Mouse (Mus musculus) midbrain, embryonic 15.5 days (tissue): ENCODE results near the gene Hacl1. TPM values are rescaled to one million over a fixed set of nuclear protein-coding genes. Genes with fewer than 3 reads are reported as not detected.

Experiments used
- ATAC-seq: fragments of 200-750 bp; cut with Nextera tagmentation; replicated peaks from 2 replicates; pipeline ENCODE4 v1.8.0; 2017; ENCODE audit warnings: moderate TSS enrichment
- H3K27ac ChIP-seq: fragments of 300-500 bp; sonication (generic); 2 replicates; pipeline ENCODE4 v1.5.1; 2015; ENCODE audit warnings: mild to moderate bottlenecking, inconsistent platforms
- H3K27me3 ChIP-seq: fragments of 300-500 bp; sonication (generic); replicated peaks from 2 replicates; pipeline ENCODE4 v1.6.1; 2015; ENCODE audit warnings: inconsistent platforms
- H3K36me3 ChIP-seq: fragments of 300-500 bp; sonication (generic); replicated peaks from 2 replicates; pipeline ENCODE4 v1.6.1; 2015; ENCODE audit warnings: inconsistent platforms
- H3K4me1 ChIP-seq: fragments of 300-500 bp; sonication (generic); 2 replicates; pipeline ENCODE4 v1.6.1; 2015; ENCODE audit warnings: inconsistent platforms
- H3K4me2 ChIP-seq: fragments of 300-500 bp; sonication (generic); 2 replicates; pipeline ENCODE4 v1.6.1; 2015; ENCODE audit warnings: inconsistent platforms, mild to moderate bottlenecking, moderate library complexity
- H3K4me3 ChIP-seq: fragments of 300-500 bp; sonication (generic); 2 replicates; pipeline ENCODE4 v1.5.1; 2015; ENCODE audit warnings: mild to moderate bottlenecking, inconsistent platforms
- H3K9ac ChIP-seq: fragments of 300-500 bp; sonication (generic); 2 replicates; pipeline ENCODE4 v1.6.1; 2015; ENCODE audit warnings: mild to moderate bottlenecking, inconsistent platforms
- H3K9me3 ChIP-seq: fragments of 300-500 bp; sonication (generic); 2 replicates; pipeline ENCODE4 v1.6.1; 2016; ENCODE audit warnings: inconsistent platforms
- WGBS: fragments of 180-500 bp; shearing (Covaris S2); methylation state at CpG from one replicate; pipeline ENCODE4 v1.1.7; 2015; ENCODE audit warnings: mixed read lengths; 5-methylcytosine and 5-hydroxymethylcytosine counted together
- polyA plus RNA-seq: library from polyadenylated mRNA; unstranded; fragments of >200 nt; fragmentation: Nextera tagmentation; extraction: Ambion mirVana; gene quantifications from 2 replicates; pipeline ENCODE4 v1.2.1, GENCODE M21; 2015

Gene Hacl1
- polyA plus RNA-seq = 6.2 and 8.4 TPM in 2 replicates

DNA sequence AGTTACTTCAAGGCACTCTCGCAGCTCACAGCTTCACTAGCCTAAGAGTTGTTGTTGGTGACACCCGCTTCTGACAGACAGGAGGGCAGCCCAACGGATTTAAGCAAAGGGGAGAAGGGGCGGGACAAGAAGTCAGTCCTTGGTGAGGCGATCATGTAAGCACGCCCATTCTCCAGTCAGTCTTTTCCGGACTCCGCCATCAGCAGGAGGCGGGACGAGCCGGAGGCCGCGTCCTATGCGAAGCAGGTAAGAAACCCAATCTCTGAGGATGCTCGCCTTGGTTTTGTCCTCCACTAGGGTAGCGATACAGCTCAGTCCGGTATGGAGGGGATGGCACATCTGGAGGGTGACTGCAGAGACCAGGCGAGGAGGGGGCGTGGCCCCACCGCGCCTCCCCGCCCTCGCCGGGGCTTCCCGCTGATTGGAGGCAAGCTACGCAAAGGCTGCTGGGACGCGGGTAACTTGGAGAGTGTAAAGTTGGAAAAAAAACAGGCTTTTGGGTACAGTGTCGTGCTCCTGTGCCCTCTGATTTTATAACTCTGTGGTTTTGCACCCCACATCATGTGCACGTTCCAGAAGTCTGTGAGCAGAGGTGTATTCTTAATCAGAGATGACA, at the start of gene Hacl1, which contains the start of gene Btd:
TSS of gene Hacl1 (minus strand) at position 397 of the 616 bp plus-strand sequence.
TSS of gene Btd (plus strand) at position 139 of the 616 bp plus-strand sequence.
- under 1% methylated on average over 30 of the region's 30 CpGs for WGBS
- Histone ChIP-seq H3K36me3 (no peaks in the 10 kb centered on the region), H3K4me3 (peak within 1 kb of the TSS; percentile 74), H3K9me3 (no peaks in the 10 kb centered on the region), H3K27ac (peak within 1 kb of the TSS; percentile 91), H3K9ac (peak within 1 kb of the TSS; percentile 69), H3K4me2 (peak within 1 kb of the TSS; percentile 98), H3K4me1 (peaks cover 17% of the 10 kb centered on the region), H3K27me3 (no peaks in the 10 kb centered on the region)
- ATAC-seq = peak; percentile 99

DNA sequence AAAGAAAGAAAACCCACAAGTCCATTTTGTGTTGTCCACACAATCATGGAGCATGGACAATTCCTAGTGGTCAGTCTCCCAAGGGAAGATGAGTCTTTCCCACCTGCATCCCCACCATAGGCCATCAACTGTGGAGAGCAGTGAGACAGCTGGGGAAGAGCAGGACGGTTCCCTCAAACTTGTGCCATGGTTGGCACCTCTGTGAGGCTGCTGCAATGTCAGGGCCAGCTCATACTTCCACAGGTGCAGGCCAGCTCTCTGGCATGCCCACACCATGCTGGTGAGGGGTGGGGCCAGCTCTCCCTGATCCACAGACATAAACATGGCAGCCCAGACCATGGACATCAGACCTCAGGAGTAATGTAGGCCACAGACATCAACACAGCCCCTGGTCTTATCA, 45.1 kb upstream of the Hacl1 start:
- 0 out of 2 replicates have a peak, but pooled peaks cover 2% of the 10 kb centered on the region for H3K4me1 ChIP-seq
- H3K9me3 ChIP-seq = no peaks in the 10 kb centered on the region
- no peaks in the 10 kb centered on the region for H3K27me3 ChIP-seq
- no peak overlapping the region for H3K4me2 ChIP-seq
- H3K27ac ChIP-seq = no peak overlapping the region
- ATAC-seq = no peak
- WGBS = 95% methylated on average over 1 of the region's 1 CpGs
- H3K36me3 ChIP-seq = no peaks in the 10 kb centered on the region
- H3K9ac ChIP-seq = no peak overlapping the region
- H3K4me3 ChIP-seq = no peak overlapping the region

DNA sequence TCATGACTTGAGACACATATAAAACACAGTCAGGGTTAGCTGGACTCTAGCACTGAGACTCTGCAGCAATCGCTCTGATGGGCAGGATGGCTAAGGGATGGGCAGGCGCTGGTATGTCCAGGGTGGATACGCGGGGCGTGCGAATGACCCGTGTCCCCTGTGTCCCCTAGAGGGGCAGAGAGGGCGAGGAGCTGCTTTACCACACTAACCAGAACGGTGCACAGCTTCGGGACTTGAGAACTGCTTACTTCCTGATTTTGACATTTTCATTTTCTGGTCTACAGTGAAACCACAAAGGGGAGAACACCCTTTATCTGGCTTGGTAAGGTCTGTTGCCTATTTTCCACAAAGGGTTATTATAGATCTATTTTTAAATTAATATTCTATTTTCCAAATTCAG, 44.6 kb upstream of the Hacl1 start:
- no peaks in the 10 kb centered on the region for H3K36me3 ChIP-seq
- 0 out of 2 replicates have a peak, but pooled peaks cover 2% of the 10 kb centered on the region for H3K4me1 ChIP-seq
- no peaks in the 10 kb centered on the region for H3K27me3 ChIP-seq
- no peak overlapping the region for H3K4me2 ChIP-seq
- H3K9ac ChIP-seq = no peak overlapping the region
- ATAC-seq = no peak
- no peak overlapping the region for H3K27ac ChIP-seq
- H3K4me3 ChIP-seq = no peak overlapping the region
- H3K9me3 ChIP-seq = no peaks in the 10 kb centered on the region
- 92% methylated on average over 10 of the region's 10 CpGs for WGBS

DNA sequence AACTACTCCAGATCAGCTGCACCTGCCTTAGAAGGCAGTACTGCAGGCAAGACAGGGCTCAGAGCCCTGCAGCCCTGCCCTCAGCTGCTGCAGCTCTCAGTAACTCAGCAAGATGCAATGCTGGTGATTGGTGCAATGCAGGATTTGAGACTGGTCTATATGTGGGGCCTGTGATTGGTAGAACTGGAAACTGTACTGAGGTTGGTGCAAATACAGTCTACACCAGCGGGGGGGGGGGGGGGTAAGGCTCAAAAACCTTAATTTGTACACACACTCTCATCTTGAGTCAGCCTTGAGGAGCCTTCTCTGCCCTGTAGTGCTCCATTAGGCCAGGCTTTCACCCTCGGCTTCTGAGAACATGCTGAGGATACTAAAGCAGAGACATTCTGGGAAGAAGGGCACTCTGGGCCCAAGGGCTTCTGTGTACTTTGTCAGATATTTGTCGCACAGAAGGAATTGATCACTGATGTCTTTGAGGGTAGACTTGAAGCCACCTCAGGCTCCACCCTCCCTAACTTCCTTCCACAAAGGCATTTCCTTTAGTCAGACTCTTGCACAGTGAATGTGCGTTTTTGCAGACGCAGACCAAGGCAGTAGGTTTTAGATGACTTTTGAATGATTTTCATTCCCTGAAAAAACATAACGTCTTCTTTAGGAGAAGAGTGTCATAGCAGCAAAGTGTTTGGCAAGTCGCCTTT, 43.4 kb upstream of the Hacl1 start:
- H3K4me3 ChIP-seq = no peak overlapping the region
- ATAC-seq = no peak
- 78% methylated on average over 7 of the region's 7 CpGs for WGBS

DNA sequence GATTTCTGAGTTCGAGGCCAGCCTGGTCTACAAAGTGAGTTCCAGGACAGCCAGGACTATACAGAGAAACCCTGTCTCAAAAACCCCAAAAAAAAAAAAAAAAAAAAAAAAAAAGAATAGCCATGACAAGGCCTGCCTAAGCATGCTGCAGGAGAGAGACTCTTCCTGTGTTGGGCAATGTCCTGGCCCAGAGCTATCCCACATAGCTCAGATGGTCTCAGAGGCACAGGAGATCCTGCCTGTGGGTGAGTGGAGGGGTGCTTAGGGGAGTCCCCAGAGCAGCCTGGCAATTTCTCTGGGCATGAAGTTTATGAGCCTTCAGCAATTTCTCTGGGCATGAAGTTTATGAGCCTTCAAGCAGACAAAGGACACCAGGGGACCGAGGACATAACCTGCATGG, 42.5 kb upstream of the Hacl1 start:
- Histone ChIP-seq H3K9ac (no peak overlapping the region), H3K36me3 (no peaks in the 10 kb centered on the region), H3K9me3 (no peaks in the 10 kb centered on the region), H3K27ac (no peak overlapping the region), H3K4me1 (0 out of 2 replicates have a peak, but pooled peaks cover 2% of the 10 kb centered on the region), H3K4me3 (no peak overlapping the region), H3K27me3 (no peaks in the 10 kb centered on the region), H3K4me2 (no peak overlapping the region)
- 83% methylated on average over 2 of the region's 2 CpGs for WGBS
- ATAC-seq = no peak

More for the DNA sequence above, 43.4 kb upstream of the Hacl1 start:
- Histone ChIP-seq H3K36me3 (no peaks in the 10 kb centered on the region), H3K4me1 (0 out of 2 replicates have a peak, but pooled peaks cover 2% of the 10 kb centered on the region), H3K9me3 (no peaks in the 10 kb centered on the region), H3K4me2 (no peak overlapping the region), H3K9ac (no peak overlapping the region), H3K27ac (no peak overlapping the region), H3K27me3 (no peaks in the 10 kb centered on the region)

DNA sequence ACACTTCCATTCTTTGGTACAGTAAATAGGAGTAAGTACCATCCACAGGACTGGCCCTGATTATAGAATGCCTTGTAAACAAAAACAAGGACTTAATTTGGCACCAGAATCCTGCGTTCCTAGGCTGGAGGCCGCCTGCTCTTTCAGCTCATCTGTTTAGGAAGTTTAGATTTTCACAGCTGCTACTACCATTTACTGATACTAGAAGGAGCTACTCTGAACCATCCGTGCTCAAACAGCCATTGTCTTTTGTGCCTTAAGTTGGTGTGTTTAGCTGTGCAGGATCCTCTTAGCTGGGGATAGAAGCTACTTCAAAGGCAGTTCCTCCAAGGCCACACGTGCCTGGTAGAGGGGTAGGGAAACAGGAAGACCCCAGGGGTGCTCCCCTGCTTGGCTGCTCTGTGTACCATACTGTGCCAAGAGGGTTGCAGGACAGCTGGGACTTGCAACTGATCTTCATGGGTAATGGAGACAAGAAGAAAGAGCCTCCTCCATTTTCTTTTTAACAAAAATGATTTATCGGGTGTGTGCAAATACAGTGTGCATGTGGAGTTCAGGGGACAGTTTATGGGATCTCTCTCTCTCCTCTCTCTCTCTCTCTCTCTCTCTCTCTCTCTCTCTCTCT, 41.0 kb upstream of the Hacl1 start:
- no peak for ATAC-seq
- no peak overlapping the region for H3K4me3 ChIP-seq
- H3K9me3 ChIP-seq = no peaks in the 10 kb centered on the region
- H3K27me3 ChIP-seq = no peaks in the 10 kb centered on the region
- 0 out of 2 replicates have a peak, but pooled peaks cover 2% of the 10 kb centered on the region for H3K4me1 ChIP-seq
- 48% methylated on average over 5 of the region's 5 CpGs for WGBS
- H3K27ac ChIP-seq = no peak overlapping the region
- no peak overlapping the region for H3K9ac ChIP-seq
- H3K36me3 ChIP-seq = no peaks in the 10 kb centered on the region
- no peak overlapping the region for H3K4me2 ChIP-seq

DNA sequence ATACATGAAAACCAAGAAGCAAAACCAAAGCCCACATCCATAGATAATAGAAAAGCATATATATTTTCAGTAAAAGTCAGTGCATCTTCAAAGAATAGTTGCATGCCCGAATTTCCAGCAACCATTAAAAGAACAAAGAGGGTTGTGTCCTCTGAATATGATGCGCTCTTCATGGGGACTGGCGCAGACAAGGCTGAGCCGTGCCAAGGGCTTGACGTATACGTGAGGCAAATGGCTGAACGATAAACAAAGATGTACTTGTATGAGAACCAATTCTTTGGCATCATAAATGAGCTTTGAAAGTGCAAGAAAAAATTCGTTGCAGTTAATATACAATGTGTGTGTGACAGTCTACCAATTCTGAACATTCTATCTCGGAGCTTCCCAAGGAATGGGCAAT, 40.2 kb upstream of the Hacl1 start:
- Histone ChIP-seq H3K9me3 (no peaks in the 10 kb centered on the region), H3K4me3 (no peak overlapping the region), H3K4me2 (no peak overlapping the region), H3K9ac (no peak overlapping the region), H3K27me3 (no peaks in the 10 kb centered on the region), H3K4me1 (0 out of 2 replicates have a peak, but pooled peaks cover 2% of the 10 kb centered on the region), H3K36me3 (no peaks in the 10 kb centered on the region), H3K27ac (no peak overlapping the region)
- 84% methylated on average over 9 of the region's 9 CpGs for WGBS
- no peak for ATAC-seq

DNA sequence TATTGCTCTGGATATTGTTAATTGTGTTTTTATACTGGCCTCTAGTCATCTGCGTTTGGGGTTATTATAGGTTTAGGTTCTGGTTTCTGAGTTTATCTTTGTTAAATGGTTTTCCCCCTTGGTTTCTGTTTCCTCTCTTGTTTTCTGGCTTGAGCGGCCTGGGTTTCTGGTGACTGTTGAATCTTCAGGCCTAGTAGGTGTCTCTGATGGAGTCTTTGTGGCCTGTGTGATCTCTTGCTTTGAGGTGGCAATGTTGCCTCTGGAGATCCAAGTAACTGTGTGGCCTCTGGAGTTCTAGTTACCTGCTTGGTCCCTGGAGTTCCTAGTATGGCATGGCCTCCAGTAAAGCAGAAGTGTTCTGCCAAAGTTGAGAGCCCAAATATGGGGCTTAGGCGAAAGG, 39.6 kb upstream of the Hacl1 start:
- Histone ChIP-seq H3K4me1 (0 out of 2 replicates have a peak, but pooled peaks cover 2% of the 10 kb centered on the region), H3K27me3 (no peaks in the 10 kb centered on the region), H3K9me3 (no peaks in the 10 kb centered on the region), H3K4me2 (no peak overlapping the region), H3K9ac (no peak overlapping the region), H3K27ac (no peak overlapping the region), H3K4me3 (no peak overlapping the region), H3K36me3 (no peaks in the 10 kb centered on the region)
- 92% methylated on average over 3 of the region's 3 CpGs for WGBS
- no peak for ATAC-seq

DNA sequence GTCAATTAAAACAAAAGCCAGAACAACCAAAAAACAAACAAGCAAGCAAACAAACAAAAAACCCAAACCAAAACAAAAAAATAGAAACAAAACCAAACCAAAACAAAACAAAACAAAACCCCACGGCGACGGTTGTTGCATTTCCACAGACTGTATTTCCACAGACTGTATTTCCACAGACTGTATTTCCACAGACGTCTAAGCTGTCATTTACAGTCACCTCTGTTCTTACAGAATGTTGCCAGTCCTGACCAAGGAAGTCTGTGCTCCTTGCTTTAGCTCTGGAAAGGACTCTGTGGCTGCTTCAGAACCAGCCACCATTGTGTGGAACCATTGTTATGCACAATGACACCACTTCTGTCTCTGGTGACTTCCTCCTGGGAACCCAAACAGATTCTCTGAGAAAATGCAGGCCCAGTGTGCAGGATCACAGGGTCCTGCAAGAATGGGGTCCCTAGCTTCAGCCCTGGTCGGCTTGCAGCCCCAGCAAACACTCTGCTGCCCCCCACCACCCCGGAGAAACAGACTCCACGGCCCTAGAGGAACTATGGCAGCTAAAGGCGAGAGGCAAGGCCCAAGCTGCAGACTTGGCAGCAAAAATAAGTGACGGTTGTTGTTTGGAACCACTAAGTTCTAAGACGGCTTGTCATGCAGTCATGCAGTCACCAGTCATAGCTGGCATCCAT, 30.7 kb upstream of the Hacl1 start:
- WGBS = 46% methylated on average over 10 of the region's 10 CpGs
- no peak for ATAC-seq
- Histone ChIP-seq H3K36me3 (no peaks in the 10 kb centered on the region), H3K4me2 (no peak overlapping the region), H3K4me3 (no peak overlapping the region), H3K9ac (no peak overlapping the region), H3K27me3 (no peaks in the 10 kb centered on the region), H3K9me3 (no peaks in the 10 kb centered on the region), H3K27ac (no peak overlapping the region), H3K4me1 (0 out of 2 replicates have a peak, but pooled peaks cover 3% of the 10 kb centered on the region)

DNA sequence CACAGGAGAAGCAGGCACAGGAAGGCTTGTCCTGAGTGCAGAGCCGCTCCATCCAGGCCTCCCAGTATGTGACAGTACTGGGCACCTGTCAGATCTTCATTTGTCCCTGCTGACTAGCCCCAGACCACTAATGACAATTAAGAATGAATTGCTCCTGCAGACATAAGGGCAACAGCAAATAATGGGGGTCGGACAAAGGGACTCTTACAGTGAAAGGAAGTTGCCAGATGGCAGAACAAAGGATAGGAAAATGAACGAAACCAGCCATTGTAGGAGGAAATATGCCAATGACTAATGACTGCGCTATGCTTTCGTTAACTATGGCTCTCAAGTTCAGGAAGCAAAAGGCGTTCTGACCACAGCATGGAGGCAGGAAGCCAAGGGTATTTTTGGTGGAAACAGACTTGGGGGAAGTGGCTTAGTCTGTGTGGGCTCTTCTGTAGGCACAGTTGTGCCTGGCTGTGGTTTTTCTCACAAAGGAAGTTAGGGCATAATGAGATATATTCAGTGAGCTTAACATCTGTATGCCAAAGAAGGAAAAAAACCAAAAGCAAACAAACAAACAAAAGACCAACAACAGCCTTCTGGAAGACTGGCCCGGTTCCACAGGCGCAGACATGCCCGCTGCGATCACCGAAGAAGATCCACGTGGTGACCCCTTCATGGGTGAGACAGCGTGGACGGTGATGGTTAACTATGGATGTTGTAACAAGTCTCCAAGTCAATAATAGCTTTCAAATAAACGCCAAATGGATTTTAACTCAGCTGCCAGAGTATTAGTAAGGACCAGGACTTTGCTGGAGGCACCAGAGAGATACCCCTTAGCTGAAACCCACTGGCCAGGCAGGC, 28.8 kb upstream of the Hacl1 start:
- H3K4me1 ChIP-seq = 0 out of 2 replicates have a peak, but pooled peaks cover 7% of the 10 kb centered on the region
- H3K27me3 ChIP-seq = no peaks in the 10 kb centered on the region
- no peak for ATAC-seq
- no peak overlapping the region for H3K4me3 ChIP-seq
- no peaks in the 10 kb centered on the region for H3K9me3 ChIP-seq
- WGBS = 57% methylated on average over 15 of the region's 15 CpGs
- H3K27ac ChIP-seq = peak overlapping the region; percentile 36
- no peak overlapping the region for H3K9ac ChIP-seq
- no peaks in the 10 kb centered on the region for H3K36me3 ChIP-seq
- no peak overlapping the region for H3K4me2 ChIP-seq

DNA sequence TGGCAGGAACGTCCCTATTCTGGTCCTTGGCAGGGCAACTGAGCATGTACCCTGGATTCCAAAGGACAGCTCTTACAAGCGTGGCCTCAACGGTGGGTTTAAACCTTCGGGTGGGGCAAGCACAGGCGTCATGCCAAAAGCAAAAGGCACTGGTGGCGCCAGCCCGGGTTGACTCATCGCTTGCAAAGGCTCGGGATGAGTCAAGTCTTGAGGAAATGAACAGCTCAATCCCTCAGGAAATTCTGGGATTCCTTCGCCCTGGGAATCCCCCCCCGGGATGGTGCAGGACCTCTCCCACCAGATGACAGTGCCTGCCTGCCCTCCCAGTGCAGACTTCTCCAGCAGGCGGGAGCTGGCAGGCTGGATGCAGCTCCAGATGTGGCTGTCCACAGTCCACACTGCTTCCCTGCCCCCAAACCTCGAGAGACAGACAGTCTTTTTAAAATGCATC, 28.1 kb upstream of the Hacl1 start:
- no peak overlapping the region for H3K4me3 ChIP-seq
- ATAC-seq = no peak
- no peaks in the 10 kb centered on the region for H3K36me3 ChIP-seq
- 64% methylated on average over 13 of the region's 13 CpGs for WGBS
- no peak overlapping the region for H3K9ac ChIP-seq
- H3K4me2 ChIP-seq = no peak overlapping the region
- peak overlapping the region; percentile 36; the same call in 1 of the 2 replicates for H3K27ac ChIP-seq
- 0 out of 2 replicates have a peak, but pooled peaks cover 7% of the 10 kb centered on the region for H3K4me1 ChIP-seq
- no peaks in the 10 kb centered on the region for H3K27me3 ChIP-seq
- no peaks in the 10 kb centered on the region for H3K9me3 ChIP-seq
